Comparison of ENCODE assay signal across 9 mouse cellular contexts in the genomic region with DNA sequence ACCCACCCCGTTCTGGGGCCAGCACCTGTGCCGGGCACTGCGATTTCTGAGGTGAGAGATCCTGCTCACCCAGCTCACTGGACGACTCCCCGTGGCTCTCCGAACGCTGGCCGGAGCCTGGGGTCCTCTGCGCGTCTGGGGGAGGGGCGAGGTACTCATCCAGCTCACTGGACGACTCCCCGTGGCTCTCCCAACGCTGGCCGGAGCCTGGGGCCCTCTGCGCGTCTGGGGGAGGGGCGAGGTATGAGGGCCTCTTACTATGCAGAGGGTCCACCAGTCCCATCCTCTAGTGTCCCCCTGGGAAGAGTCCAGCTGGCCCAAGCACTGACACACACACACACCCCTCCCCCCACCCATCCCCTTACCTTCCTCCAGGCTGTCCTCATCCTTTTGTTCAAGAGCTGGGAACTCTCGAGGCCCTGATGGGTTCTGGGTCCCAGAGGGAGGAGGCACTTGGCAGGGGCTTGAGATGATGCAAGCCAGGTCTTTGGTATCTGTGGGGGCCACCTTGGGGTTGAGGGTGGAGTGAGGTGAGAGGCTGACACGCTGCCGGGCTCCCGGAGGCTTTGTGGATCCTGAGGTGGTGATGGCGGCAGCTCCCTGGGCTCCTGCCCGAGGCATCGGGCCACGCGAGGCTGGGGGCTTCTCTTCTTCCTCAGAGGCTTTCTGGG. TPM values are rescaled to one million over a fixed set of nuclear protein-coding genes. Genes with fewer than 3 reads are reported as not detected.
DNase-seq lines count a peak whose midpoint lies in the region; ATAC-seq and TF ChIP-seq lines count a peak whose summit lies in the region.
"Had no signal": no experiment of that assay in that cellular context is flagged by ENCODE, and none has a peak within 500 bp of the region (broad histone marks: within the 10 kb centered on the region; RNA-seq: fewer than 3 reads in every experiment).

No protein-coding gene starts in this region.

- peak overlapping the region; percentile 36 for H3K4me2 ChIP-seq in liver, embryonic 16.5 days (ENCODE audit: low read depth, low read length)

- no peak for TF ChIP-seq POLR2A in heart, adult 2 months (IDR thresholded peaks at IDR 0.05; ENCODE audit: insufficient read depth, low read depth, low read length)

- TF ChIP-seq EP300 in heart, adult 2 months (IDR thresholded peaks at IDR 0.05; ENCODE audit: insufficient read depth, low read depth, low read length): no peak

- H3K4me3 ChIP-seq in heart, adult 2 months: no peak overlapping the region
- peak overlapping the region; percentile 33 for H3K4me3 ChIP-seq in forebrain, embryonic 10.5 days
- peak overlapping the region; percentile 35 for H3K4me3 ChIP-seq in liver, embryonic 16.5 days (ENCODE audit: low read depth, low read length)

- ATAC-seq in liver, embryonic 16.5 days (ENCODE audit: low read depth): peak; percentile 35

- H3K79me2 ChIP-seq in heart, adult 2 months (replicated peaks; ENCODE audit: control insufficient read depth, insufficient read depth, low read length): no peaks in the 10 kb centered on the region

- no peaks in the 10 kb centered on the region for H3K9me3 ChIP-seq in forebrain, embryonic 10.5 days
- H3K9me3 ChIP-seq in liver, embryonic 16.5 days (replicated peaks; ENCODE audit: control insufficient read depth, low read length): no peaks in the 10 kb centered on the region

- DNase-seq in heart, adult 11 months: peak; percentile 92
- DNase-seq in heart, adult 2 months: no peak
- DNase-seq in CD4-positive helper T cell, adult 2 months (ENCODE audit: low read depth, low spot score): peak; percentile 14
- DNase-seq in forebrain, embryonic 10.5 days (ENCODE audit: extremely low spot score, low spot score): no peak
- no peak for DNase-seq in ovary, postnatal 14 days (ENCODE audit: low spot score)
- no peak for DNase-seq in gastrocnemius, adult 8-10 months (ENCODE audit: low spot score in 2 of 2)
- DNase-seq in kidney, postnatal 10 days: no peak

- H3K4me1 ChIP-seq in heart, adult 2 months (ENCODE audit: control insufficient read depth, insufficient read depth, low read length): peaks cover 2% of the 10 kb centered on the region; the same call in 1 of the 2 replicates
- peaks cover 45% of the 10 kb centered on the region for H3K4me1 ChIP-seq in forebrain, embryonic 10.5 days
- H3K4me1 ChIP-seq in liver, embryonic 16.5 days (ENCODE audit: control insufficient read depth, low read depth, low read length): peaks cover 45% of the 10 kb centered on the region

- 49% methylated on average over 27 of the region's 27 CpGs for WGBS in heart, adult 2 months
- WGBS in forebrain, embryonic 10.5 days: 18% methylated on average over 27 of the region's 27 CpGs
- WGBS in liver, embryonic 16.5 days (ENCODE audit: insufficient replicate concordance): 45% methylated on average over 27 of the region's 27 CpGs

- H3K27me3 ChIP-seq in heart, adult 2 months (ENCODE audit: control insufficient read depth, insufficient read depth, low read length): no peaks in the 10 kb centered on the region
- H3K27me3 ChIP-seq in forebrain, embryonic 10.5 days (ENCODE audit: poor library complexity, severe bottlenecking): peaks cover 21% of the 10 kb centered on the region
- H3K27me3 ChIP-seq in liver, embryonic 16.5 days (ENCODE audit: control insufficient read depth, insufficient read depth, low read depth, low read length): peaks cover 16% of the 10 kb centered on the region

- H3K27ac ChIP-seq in heart, adult 2 months: no peak overlapping the region
- peak overlapping the region; percentile 79 for H3K27ac ChIP-seq in forebrain, embryonic 10.5 days
- no peak overlapping the region for H3K27ac ChIP-seq in liver, embryonic 16.5 days (ENCODE audit: low read length)

- intact Hi-C loops in heart, adult 2 months (cut with DNase I): no loop called here

- no peak for TF ChIP-seq CTCF in heart, adult 2 months (IDR thresholded peaks at IDR 0.05)

- H3K36me3 ChIP-seq in heart, adult 2 months (ENCODE audit: control insufficient read depth, insufficient read depth, low read length): no peaks in the 10 kb centered on the region
- H3K36me3 ChIP-seq in forebrain, embryonic 10.5 days (replicated peaks): peaks cover 45% of the 10 kb centered on the region
- H3K36me3 ChIP-seq in liver, embryonic 16.5 days (ENCODE audit: control insufficient read depth, insufficient read depth): peaks cover 21% of the 10 kb centered on the region

- H3K9ac ChIP-seq in heart, adult 2 months (ENCODE audit: low read depth, low read length): no peak overlapping the region
- peak overlapping the region; percentile 34 for H3K9ac ChIP-seq in liver, embryonic 16.5 days (ENCODE audit: low read depth, low read length)

RNA-seq across cellular contexts. Expression of a gene that starts 6.7 kb away (rescaled TPM):
- under 1 TPM; 0.23 to 0.52 TPM for total RNA-seq in heart, adult 2 months (2021)
- polyA plus RNA-seq in heart, adult 2 months (2012; rRNA removed): 0.67 and 1.4 TPM in 2 replicates
- 6.2 and 7.1 TPM in 2 replicates for polyA plus RNA-seq in forebrain, embryonic 10.5 days (2016; fragmentation: Nextera tagmentation; extraction: Ambion mirVana)
- polyA plus RNA-seq in liver, embryonic 16.5 days (2015; fragmentation: Nextera tagmentation; extraction: Ambion mirVana): 3.2 and 3.6 TPM in 2 replicates
- total RNA-seq in gastrocnemius, adult 8-10 months (2022): under 1 TPM; 0.08 to 0.22 (median 0.15) TPM

RNA-seq across cellular contexts. Expression of a gene that starts 26.7 kb away (rescaled TPM):
- total RNA-seq in heart, adult 2 months (2021): 10 to 100 TPM; 85.1 to 95.8 TPM
- polyA plus RNA-seq in heart, adult 2 months (2012; rRNA removed): 110 and 131 TPM in 2 replicates
- polyA plus RNA-seq in forebrain, embryonic 10.5 days (2016; fragmentation: Nextera tagmentation; extraction: Ambion mirVana): 71.2 and 80.0 TPM in 2 replicates
- polyA plus RNA-seq in liver, embryonic 16.5 days (2015; fragmentation: Nextera tagmentation; extraction: Ambion mirVana): 27.2 and 28.6 TPM in 2 replicates
- 10 to 100 TPM; 53.8 to 63.0 (median 61.0) TPM for total RNA-seq in gastrocnemius, adult 8-10 months (2022)

RNA-seq across cellular contexts. Expression of a gene that starts 39.3 kb away (rescaled TPM):
- not detected for total RNA-seq in heart, adult 2 months (2021)
- polyA plus RNA-seq in heart, adult 2 months (2012; rRNA removed): not detected in 2 replicates
- not detected in 2 replicates for polyA plus RNA-seq in forebrain, embryonic 10.5 days (2016; fragmentation: Nextera tagmentation; extraction: Ambion mirVana)
- not detected in 2 replicates for polyA plus RNA-seq in liver, embryonic 16.5 days (2015; fragmentation: Nextera tagmentation; extraction: Ambion mirVana)
- not detected for total RNA-seq in gastrocnemius, adult 8-10 months (2022)
- total RNA-seq: layer of hippocampus, postnatal 25 days had no signal

RNA-seq across cellular contexts. Expression of a gene that starts 52.5 kb away (rescaled TPM):
- total RNA-seq in heart, adult 2 months (2021): 10 to 100 TPM; 25.6 to 28.5 TPM
- 47.8 and 54.1 TPM in 2 replicates for polyA plus RNA-seq in heart, adult 2 months (2012; rRNA removed)
- polyA plus RNA-seq in forebrain, embryonic 10.5 days (2016; fragmentation: Nextera tagmentation; extraction: Ambion mirVana): 99.5 and 107 TPM in 2 replicates
- polyA plus RNA-seq in liver, embryonic 16.5 days (2015; fragmentation: Nextera tagmentation; extraction: Ambion mirVana): 34.5 and 36.0 TPM in 2 replicates
- 10 to 100 TPM; 21.1 to 33.3 (median 27.3) TPM for total RNA-seq in gastrocnemius, adult 8-10 months (2022)

RNA-seq across cellular contexts. Expression of a gene that starts 59.2 kb away (rescaled TPM):
- 1 to 10 TPM; 6.0 to 7.6 TPM for total RNA-seq in heart, adult 2 months (2021)
- polyA plus RNA-seq in heart, adult 2 months (2012; rRNA removed): 7.6 and 9.5 TPM in 2 replicates
- polyA plus RNA-seq in forebrain, embryonic 10.5 days (2016; fragmentation: Nextera tagmentation; extraction: Ambion mirVana): 5.4 and 5.6 TPM in 2 replicates
- polyA plus RNA-seq in liver, embryonic 16.5 days (2015; fragmentation: Nextera tagmentation; extraction: Ambion mirVana): 0.31 TPM in 1 of 2 replicates, not detected in the other
- 1 to 10 TPM in 1 of 4 experiments, under 1 TPM in 3; 0.54 to 1.5 (median 0.69) TPM for total RNA-seq in gastrocnemius, adult 8-10 months (2022)

Comparison
In these comparisons a context has a peak if more than half of its experiments do, and no peak if none do; other contexts are left out.
1. DNase-seq: peak in heart, adult 11 months (single experiment) and CD4-positive helper T cell, adult 2 months (single experiment); none in heart, adult 2 months (0 of 2), forebrain, embryonic 10.5 days (single experiment), ovary, postnatal 14 days (single experiment), gastrocnemius, adult 8-10 months (0 of 2) and kidney, postnatal 10 days (single experiment).